Mouse (Mus musculus) embryonic stem cell, embryonic (primary cell): ENCODE measurements around the gene Gm17606.

Experiments used
- CTCF ChIA-PET, 4 experiments: fragments of 300-600 bp in 2 of 4; fragments of 350-600 bp in 2 of 4; sonication (Branson Sonifier 250); formaldehyde crosslinking; loops; one replicate each; lab custom pipeline; 2022; ENCODE audit warnings: inconsistent platforms in 2 of 4; lab: Charles Lee
- POLR2A ChIA-PET, 4 experiments: fragments of 300-600 bp in 2 of 4; fragments of 350-600 bp in 2 of 4; sonication (Branson Sonifier 250); formaldehyde crosslinking; loops; one replicate each; lab custom pipeline; 2022; ENCODE audit warnings: antibody characterized with exemption in 4 of 4, inconsistent platforms in 1 of 4; lab: Charles Lee

The Gm17606 gene

DNA sequence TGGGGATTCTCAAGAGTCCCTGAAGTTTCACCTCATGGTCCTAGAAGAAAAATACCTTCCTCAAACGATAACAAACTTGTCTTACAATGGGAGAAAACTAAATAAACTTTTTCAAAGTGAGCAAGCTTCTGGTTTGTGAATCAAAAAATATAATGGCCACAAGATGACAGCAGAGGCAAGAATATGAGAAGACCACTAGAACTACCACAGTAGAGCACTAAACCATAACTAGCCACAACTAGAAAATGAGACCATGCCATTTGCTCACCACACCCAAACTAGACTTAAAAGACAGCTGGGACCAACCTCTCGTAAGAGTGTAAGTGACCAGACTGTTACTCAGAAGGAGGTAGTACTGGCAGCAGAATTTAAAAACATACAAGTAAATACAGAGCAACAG lies 19.3 kb downstream of the Gm17606 start:
- ChIA-PET POLR2A (interaction anchor here in 3 of 4 experiments (0.6 to 4.0 kb wide), 15 partner anchors 9 to 1707 kb away, joined by 3 to 20 read pairs (median 5); partner anchors contain the start of genes Acin1 (in 2 of the 3), Cdh24 (in 2 of the 3), 1700123O20Rik (in 1 of the 3) and Psmb11 (in 1 of the 3)), CTCF (interaction anchor here (0.6 to 7.0 kb wide), 31 partner anchors 9 to 158 kb away, joined by 3 to 44 read pairs (median 4); partner anchors contain the start of genes 1700123O20Rik (in 3 of the 4), Cdh24 (in 1 of the 4) and Cebpe (in 1 of the 4))

DNA sequence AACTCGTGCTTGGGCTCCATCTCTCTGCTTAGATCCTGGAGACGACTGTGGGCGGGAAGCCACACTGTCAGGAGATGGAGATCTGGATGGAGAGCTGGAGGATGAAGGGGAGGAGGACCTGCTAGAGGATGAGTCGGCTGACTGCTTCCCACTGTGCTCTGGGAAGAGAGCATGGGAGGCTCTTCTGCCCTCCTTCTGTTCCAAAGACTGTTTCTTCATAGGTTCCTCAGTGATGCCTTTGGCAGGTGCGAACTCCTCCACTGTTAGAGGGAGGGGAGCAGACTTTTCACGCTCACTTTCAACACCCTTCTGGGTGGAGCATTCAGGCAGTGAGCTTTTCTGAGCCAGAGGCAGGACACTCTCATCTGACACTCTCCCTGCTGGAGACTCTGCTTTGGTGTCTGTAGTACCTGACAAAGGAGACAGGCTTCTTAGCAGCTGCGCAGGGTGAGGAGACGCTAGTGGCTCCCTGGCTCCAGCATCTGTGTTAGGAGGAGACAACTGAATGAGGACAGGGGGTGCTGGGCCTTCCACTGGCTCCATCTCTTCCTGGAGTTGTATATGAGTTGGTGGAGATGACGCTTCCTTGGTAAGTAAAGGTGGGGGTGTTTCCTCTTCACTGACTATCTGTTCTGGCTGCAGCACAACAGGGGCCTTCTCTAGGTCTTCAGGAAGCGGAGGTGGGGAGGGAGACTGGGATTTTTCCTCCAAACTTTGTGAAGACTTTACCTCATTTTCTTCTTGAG lies 23.9 kb downstream of the Gm17606 start:
- ChIA-PET CTCF (interaction anchor here in 3 of 4 experiments (0.7 to 2.7 kb wide), 4 partner anchors 11 to 57 kb away, joined by 3 to 9 read pairs (median 4); no protein-coding TSS in a partner anchor), POLR2A (interaction anchor here in 2 of 4 experiments (0.6 to 1.5 kb wide), 8 partner anchors 11 to 53 kb away, joined by 3 to 5 read pairs (median 3); partner anchors contain the start of genes 1700123O20Rik (in 2 of the 2) and Acin1 (in 1 of the 2))

DNA sequence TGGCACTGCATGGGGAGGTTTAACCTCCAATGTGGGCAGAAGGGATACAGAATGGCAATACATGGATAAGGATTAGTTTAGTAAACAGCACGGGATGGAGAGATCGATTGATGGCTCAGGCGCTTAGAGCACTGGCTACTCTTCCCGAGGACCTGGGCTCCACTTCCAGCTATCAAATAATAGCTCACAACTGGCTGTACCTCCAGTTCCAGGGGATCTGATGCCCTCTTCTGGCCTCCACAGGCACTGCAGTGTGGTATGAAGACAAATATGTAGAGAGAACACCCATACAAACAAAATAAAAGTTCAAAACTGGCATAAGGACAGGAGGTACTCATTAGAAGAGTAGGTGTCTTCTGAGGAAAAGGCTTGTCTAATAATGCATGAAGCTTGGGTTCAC lies 28.6 kb downstream of the Gm17606 start:
- CTCF ChIA-PET: interaction anchor here (0.5 to 3.0 kb wide), 56 partner anchors 8 to 605 kb away, joined by 3 to 51 read pairs (median 4); partner anchors contain the start of genes 1700123O20Rik (in 2 of the 4), Acin1 (in 2 of the 4), Cdh24 (in 2 of the 4) and Cebpe (in 1 of the 4)
- POLR2A ChIA-PET: interaction anchor here in 3 of 4 experiments (0.6 to 2.9 kb wide), 22 partner anchors 9 to 116 kb away, joined by 3 to 20 read pairs (median 4); partner anchors contain the start of genes 1700123O20Rik (in 3 of the 3), Acin1 (in 2 of the 3), Haus4 (in 1 of the 3) and Psmb5 (in 1 of the 3)

DNA sequence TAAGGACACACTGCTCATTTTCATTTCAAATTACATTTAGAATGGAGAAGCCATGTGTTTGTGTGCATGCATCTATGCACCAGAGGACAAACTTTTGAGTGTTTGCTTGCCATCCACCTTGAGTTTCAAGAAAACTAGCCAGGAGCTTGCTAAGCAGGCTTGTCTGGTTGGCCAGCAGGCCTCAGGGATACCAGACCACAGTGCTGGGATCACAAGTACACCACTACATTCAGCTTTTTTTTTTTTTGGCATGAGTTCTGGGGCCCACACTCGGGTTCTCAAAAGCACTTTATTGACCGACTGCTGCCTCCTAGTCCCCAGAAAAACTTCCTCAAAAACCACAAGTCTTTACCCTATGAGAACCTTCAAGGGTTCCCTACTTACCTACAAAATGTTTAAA lies 33.6 kb downstream of the Gm17606 start:
- CTCF ChIA-PET: interaction anchor here in 2 of 4 experiments (1.0 to 2.0 kb wide), 3 partner anchors 15 to 169 kb away, joined by 3 to 8 read pairs (median 4); no protein-coding TSS in a partner anchor
- POLR2A ChIA-PET: interaction anchor here (0.5 to 3.2 kb wide), 10 partner anchors 9 to 126 kb away, joined by 3 to 17 read pairs (median 4); partner anchors contain the start of genes 1700123O20Rik (in 2 of the 4) and Acin1 (in 2 of the 4)

DNA sequence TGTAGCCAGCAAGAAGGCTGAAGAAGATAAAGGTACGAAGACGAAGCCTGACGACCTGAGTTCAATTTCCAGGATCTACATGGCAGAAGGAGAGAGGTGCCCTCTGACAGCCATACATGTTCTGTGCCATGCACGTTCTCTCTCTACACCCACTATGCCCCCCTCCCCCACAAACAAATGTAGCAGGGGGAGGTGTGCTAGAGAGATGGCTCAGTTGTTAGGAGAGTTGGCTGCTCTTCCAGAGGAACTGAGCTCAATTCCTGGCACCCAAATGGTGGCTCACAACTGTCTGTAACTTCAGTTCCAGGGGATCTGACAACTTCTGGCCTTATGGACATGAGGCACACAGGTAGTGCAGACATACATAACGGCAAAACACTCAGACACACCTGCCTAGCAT lies 35.5 kb downstream of the Gm17606 start:
- POLR2A ChIA-PET: interaction anchor here (0.6 to 3.2 kb wide), 7 partner anchors 10 to 257 kb away, joined by 3 to 17 read pairs (median 4); partner anchors contain the start of genes 1700123O20Rik (in 3 of the 4) and Acin1 (in 3 of the 4)
- CTCF ChIA-PET: interaction anchor here in 2 of 4 experiments (0.7 to 1.0 kb wide), 2 partner anchors 17 to 22 kb away, joined by 3 to 5 read pairs; no protein-coding TSS in a partner anchor

DNA sequence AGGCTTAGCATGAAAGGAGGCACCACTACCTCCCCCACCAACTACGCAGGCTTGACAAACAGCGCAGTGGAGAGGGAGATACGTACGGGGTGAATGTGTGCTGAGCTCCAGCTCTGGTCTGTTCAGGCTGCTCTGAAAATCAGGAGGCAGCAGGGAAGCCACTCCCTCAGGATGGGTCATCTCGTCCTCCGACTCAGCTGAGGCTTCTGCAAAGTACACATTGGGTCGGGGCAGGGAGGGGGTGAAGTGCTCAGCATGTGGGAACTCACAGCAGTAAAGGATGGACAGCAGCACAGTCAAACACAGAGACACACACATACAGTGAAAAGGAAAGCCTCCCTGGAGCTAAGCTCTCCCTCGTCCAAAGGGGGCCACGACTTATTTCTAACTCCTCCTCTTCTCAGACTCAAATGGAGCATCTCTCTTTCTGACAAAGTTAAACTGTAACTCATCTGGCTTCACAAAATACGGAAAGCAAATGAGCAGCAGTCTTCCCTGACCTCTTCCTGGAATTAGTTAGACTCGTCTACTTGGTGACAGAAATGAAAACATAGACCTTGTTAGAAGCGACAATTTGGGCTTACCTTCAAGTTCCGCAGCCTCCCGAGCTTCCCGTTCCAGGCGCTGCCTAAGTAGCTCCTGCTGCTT lies 38.0 kb downstream of the Gm17606 start:
- POLR2A ChIA-PET: interaction anchor here in 3 of 4 experiments (0.6 to 2.6 kb wide), 15 partner anchors 9 to 187 kb away, joined by 3 to 15 read pairs (median 3); partner anchors contain the start of gene Prmt5 (in 1 of the 3)
- CTCF ChIA-PET: interaction anchor here (0.5 to 2.6 kb wide), 10 partner anchors 9 to 187 kb away, joined by 3 to 14 read pairs (median 4); no protein-coding TSS in a partner anchor

DNA sequence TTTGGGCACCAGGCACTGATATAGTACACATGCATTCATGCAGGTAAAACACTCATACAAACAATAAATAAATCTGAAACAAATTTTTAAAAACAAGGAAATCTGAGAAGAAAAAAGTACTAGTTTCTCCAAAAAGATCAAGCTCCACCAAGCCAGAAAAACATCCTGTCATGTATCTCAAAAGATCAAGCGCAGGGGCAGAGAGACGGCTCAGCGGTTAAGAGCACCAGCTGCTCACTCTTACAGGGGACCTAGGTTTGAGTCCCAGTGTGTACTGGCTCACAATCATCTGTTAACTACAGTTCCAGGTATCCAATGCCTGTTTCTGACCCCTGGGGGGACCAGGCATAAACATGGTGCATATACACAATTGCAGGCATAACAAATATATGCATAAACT lies 41.6 kb downstream of the Gm17606 start:
- CTCF ChIA-PET: interaction anchor here in 2 of 4 experiments (0.5 to 3.0 kb wide), 5 partner anchors 23 to 176 kb away, joined by 3 to 10 read pairs (median 3); no protein-coding TSS in a partner anchor
- POLR2A ChIA-PET: interaction anchor here in 1 of 4 experiments (1.0 to 2.9 kb wide), 5 partner anchors 8 to 27 kb away, joined by 3 to 10 read pairs (median 5); no protein-coding TSS in a partner anchor

DNA sequence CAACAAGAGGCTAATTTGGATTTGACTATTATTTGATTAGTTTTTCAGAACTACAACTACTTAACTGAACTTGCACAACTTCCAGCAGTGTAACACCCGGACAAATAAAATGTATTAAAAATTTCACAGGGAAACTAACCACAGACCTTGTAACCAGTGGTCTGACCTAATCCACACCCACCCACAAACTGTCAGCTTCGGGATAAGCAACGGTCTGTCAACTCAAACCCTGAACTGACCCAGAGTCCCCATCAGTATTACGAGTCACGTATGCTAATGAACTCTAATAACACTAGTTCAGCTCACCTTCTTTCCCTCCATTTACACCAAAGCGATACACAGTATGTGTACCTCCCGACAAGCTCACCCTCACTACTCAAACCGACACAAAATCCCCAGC lies 44.7 kb downstream of the Gm17606 start:
- ChIA-PET CTCF (interaction anchor here in 3 of 4 experiments (0.5 to 2.1 kb wide), 15 partner anchors 11 to 144 kb away, joined by 3 to 28 read pairs (median 4); partner anchors contain the start of genes Cdh24 (in 2 of the 3), 4931414P19Rik (in 1 of the 3) and Gm17606 (in 1 of the 3)), POLR2A (interaction anchor here (0.6 to 2.4 kb wide), 63 partner anchors 9 to 432 kb away, joined by 3 to 18 read pairs (median 5); partner anchors contain the start of genes Gm29776 (in 2 of the 4), Haus4 (in 2 of the 4), Psmb5 (in 2 of the 4) and 4931414P19Rik (in 1 of the 4))

DNA sequence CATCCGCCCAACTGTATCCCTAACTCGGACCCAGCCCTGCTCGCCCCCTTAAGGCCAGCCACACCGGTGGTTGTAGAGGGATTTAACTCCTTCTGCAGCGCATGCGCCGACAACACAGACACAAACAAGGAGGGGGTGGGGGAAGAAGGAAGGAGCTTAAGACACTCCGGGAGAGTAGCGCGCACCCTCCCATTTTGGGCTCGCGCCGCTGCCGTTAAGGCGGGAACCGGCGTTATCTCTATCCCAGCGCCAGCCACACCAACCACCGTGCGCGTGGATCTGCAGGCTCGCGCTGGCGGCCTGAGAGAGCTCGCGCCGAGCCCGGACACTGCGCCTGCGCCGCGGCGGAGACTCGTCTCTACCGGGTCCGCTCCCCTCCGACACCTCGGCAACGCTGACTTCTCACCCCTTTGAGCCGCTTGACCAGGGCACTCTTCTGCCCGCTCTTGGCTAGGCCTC lies 45.3 kb downstream of the Gm17606 start, which contains the start of gene 1700123O20Rik:
Gene 1700123O20Rik (plus strand): TSS at position 154 of the 459 bp plus-strand sequence.
- CTCF ChIA-PET: interaction anchor here (0.5 to 2.1 kb wide), 32 partner anchors 9 to 273 kb away, joined by 3 to 28 read pairs (median 4); partner anchors contain the start of genes Cdh24 (in 2 of the 4), 4931414P19Rik (in 1 of the 4), Gm17606 (in 1 of the 4) and Slc7a7 (in 1 of the 4)
- POLR2A ChIA-PET: interaction anchor here (0.6 to 2.4 kb wide), 99 partner anchors 9 to 447 kb away, joined by 3 to 18 read pairs (median 4); partner anchors contain the start of genes Psmb5 (in 3 of the 4), 4931414P19Rik (in 2 of the 4), Cdh24 (in 2 of the 4) and Efs (in 2 of the 4)

DNA sequence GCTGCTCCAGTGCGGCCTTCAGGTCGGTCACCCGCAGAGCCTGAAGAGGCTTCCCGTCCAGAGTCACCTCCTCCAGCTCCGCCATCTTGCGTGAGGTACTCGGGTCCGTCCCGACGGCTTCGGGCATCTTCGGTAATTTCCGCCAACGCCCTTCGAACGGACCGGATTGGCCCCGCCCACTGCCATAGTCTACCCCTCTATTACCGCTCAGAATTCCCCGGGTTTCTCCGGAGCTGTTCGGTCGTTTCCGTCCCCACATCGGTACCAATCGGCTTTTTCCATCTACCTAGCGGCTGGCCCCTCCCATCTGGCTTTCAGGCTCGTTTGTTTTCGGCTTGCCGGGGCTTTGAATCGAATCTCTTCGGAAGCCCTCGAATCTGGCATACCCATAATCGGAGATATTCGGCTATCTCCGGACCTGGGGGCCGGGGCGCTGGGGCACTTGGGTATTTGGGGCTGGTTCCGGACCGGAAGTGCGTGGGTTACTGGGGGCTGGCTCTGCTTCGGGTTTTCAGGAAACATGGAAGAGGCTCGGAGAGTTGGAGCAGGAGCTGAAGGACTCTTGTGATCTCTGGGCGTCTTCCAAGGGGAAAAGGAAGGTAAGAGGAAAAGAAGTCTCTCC lies 45.9 kb downstream of the Gm17606 start, which contains the start of gene Acin1:
Gene Acin1 (minus strand): TSS at position 410 of the 622 bp plus-strand sequence.
- ChIA-PET POLR2A (interaction anchor here (0.6 to 2.4 kb wide), 99 partner anchors 8 to 463 kb away, joined by 3 to 18 read pairs (median 4); partner anchors contain the start of genes Psmb5 (in 3 of the 4), Cdh24 (in 2 of the 4), Cebpe (in 2 of the 4) and Efs (in 2 of the 4)), CTCF (interaction anchor here (0.5 to 2.1 kb wide), 32 partner anchors 8 to 273 kb away, joined by 3 to 28 read pairs (median 4); partner anchors contain the start of genes Cdh24 (in 2 of the 4), 4931414P19Rik (in 1 of the 4), Gm17606 (in 1 of the 4) and Slc7a7 (in 1 of the 4))

DNA sequence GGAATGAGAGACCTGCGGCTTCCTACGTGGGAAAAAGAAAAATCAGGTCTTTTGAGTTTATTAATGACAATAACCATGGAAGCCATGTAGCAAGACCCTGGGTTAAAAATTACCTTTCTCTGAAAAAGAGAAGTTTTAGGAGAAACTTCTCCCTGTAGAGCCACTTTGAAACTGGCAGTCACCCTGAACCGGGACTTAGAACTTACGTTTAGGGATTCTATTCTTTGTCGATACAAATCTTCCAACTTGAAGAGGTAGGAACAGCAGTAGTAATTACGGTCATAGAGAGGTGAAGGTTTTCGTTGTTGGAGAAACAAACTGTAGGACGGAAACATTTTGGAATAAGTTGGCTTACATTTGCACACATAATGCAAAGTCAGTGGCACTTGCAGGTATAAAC lies 46.5 kb downstream of the Gm17606 start:
- ChIA-PET CTCF (interaction anchor here in 3 of 4 experiments (0.5 to 2.1 kb wide), 8 partner anchors 18 to 163 kb away, joined by 3 to 28 read pairs (median 4); partner anchors contain the start of gene Cdh24 (in 1 of the 3)), POLR2A (interaction anchor here in 3 of 4 experiments (0.6 to 2.4 kb wide), 46 partner anchors 8 to 464 kb away, joined by 3 to 18 read pairs (median 7); partner anchors contain the start of genes Cdh24 (in 2 of the 3), Cebpe (in 2 of the 3), Gm29776 (in 2 of the 3) and Psmb5 (in 2 of the 3))

DNA sequence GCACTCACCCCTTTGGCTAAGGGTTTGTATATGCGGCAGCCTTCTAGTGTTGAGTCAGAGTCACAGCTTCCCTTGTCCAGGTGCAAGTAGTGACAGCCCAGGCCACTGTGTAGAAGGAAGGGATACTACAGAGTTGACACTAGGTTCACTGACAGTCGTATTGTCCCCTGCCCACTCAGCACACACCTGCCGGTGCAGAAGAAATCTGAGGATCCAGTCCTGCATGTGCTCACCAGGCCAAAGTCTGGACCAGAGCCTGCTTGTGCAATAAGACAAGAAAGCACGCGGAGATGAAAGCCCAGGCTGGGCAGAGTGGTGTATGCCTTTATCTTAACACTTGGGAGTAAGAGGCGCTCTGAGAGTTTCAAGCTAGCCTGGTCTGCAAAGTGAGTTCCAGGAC lies 54.3 kb downstream of the Gm17606 start:
- CTCF ChIA-PET: interaction anchor here in 3 of 4 experiments (0.6 to 2.6 kb wide), 7 partner anchors 9 to 171 kb away, joined by 3 to 11 read pairs (median 5); partner anchors contain the start of genes 1700123O20Rik (in 1 of the 3), Acin1 (in 1 of the 3) and Cdh24 (in 1 of the 3)
- POLR2A ChIA-PET: interaction anchor here in 3 of 4 experiments (0.6 to 3.5 kb wide), 6 partner anchors 9 to 216 kb away, joined by 3 to 15 read pairs (median 5); partner anchors contain the start of genes 1700123O20Rik (in 2 of the 3) and Acin1 (in 2 of the 3)

DNA sequence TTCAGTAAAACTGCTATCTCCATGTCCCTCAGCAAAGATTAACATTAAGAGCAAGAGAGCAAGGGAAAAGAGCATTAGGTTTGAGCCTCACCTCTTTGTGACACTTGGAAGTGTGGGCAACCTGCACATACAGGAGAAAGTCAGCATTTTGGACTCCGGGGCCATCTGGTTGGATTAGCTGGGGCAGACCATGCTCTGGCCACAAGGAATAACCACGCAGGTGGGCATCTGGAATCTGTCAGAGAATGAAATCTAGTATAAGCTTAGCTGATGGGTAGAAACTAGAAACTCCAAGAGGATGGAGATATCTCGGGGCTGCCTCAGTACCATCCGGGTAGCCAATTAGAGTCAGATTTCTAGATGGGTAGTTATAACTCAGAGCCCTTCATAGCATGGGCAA lies 56.0 kb downstream of the Gm17606 start:
- POLR2A ChIA-PET: interaction anchor here in 3 of 4 experiments (1.1 to 3.5 kb wide), 5 partner anchors 10 to 79 kb away, joined by 3 to 15 read pairs (median 4); partner anchors contain the start of genes 1700123O20Rik (in 3 of the 3), Acin1 (in 3 of the 3) and Psmb5 (in 1 of the 3)

More for the DNA sequence above, 56.0 kb downstream of the Gm17606 start:
- CTCF ChIA-PET: interaction anchor here in 1 of 4 experiments (0.6 to 1.0 kb wide), 2 partner anchors 11 to 17 kb away, joined by 4 read pairs; partner anchors contain the start of genes 1700123O20Rik and Acin1
